Mouse (Mus musculus) gastrocnemius, postnatal 36 days (tissue): ENCODE data around the gene Cybb. TPM values are rescaled to one million over a fixed set of nuclear protein-coding genes. Genes with fewer than 3 reads are reported as not detected.

Experiments used
- total RNA-seq, 2 experiments: library from RNA; stranded (reverse); gene quantifications; 2 replicates each; pipeline ENCODE4 v1.2.3; 2021

The Cybb gene
- total RNA-seq, 2 experiments from 2014 or later: 1.1 to 3.2 TPM

Other genes starting within 250 kb of the Cybb start
- gene Gm14862, start 230.9 kb downstream of the Cybb start, total RNA-seq: not detected
- 1 to 10 TPM; 3.5 to 4.2 TPM for gene Xk, start 215.0 kb downstream of the Cybb start, total RNA-seq
- gene H2al1m, start 204.0 kb downstream of the Cybb start, total RNA-seq: not detected
- gene H2al1k, start 137.1 kb downstream of the Cybb start, total RNA-seq: not detected
- gene H2al1o, start 84.6 kb upstream of the Cybb start, total RNA-seq: not detected
- gene Dynlt3, start 175.2 kb upstream of the Cybb start, total RNA-seq: 10 to 100 TPM; 41.3 to 65.3 TPM